Mouse (Mus musculus): Measurements from ENCODE around the gene Arhgef28.

GRCm38 (mm10) chr13:98244571-98245350 is 38.5 kb upstream of the Arhgef28 start:
- TF ChIP-seq CTCF (IDR thresholded peaks at IDR 0.05; ENCODE audit: extremely low read depth, insufficient read depth, insufficient read length, insufficient replicate concordance) (no peak), POLR2A (IDR thresholded peaks at IDR 0.05; ENCODE audit: low read depth, low read length) (no peak)
